Mouse (Mus musculus) hindbrain, embryonic 16.5 days (tissue): ENCODE measurements at regions not wholly inside any gene's neighbourhood (a gene's known extent, or its start where the extent isn't known, plus 50 kb on each side); places are given as distances from the start of the nearest gene placed in this dataset.

ENCODE experiments used
- ATAC-seq: fragments of 200-750 bp; cut with Nextera tagmentation; 2 replicates; pipeline ENCODE4 v1.8.0; 2017; ENCODE audit warnings: moderate TSS enrichment, moderate library complexity
- H3K27ac ChIP-seq: fragments of 300-500 bp; sonication (generic); 2 replicates; pipeline ENCODE4 v1.5.1; 2014; ENCODE audit warnings: low read depth, mild to moderate bottlenecking, control low read depth, low read length, moderate library complexity
- H3K27me3 ChIP-seq: fragments of 300-500 bp; sonication (generic); replicated peaks from 2 replicates; pipeline ENCODE4 v1.6.1; 2014; ENCODE audit warnings: low read length; ENCODE audit not compliant: control insufficient read depth, insufficient read depth
- H3K36me3 ChIP-seq: fragments of 300-500 bp; sonication (generic); 2 replicates; pipeline ENCODE4 v1.6.1; 2014; ENCODE audit warnings: mild to moderate bottlenecking, low read length, moderate library complexity, mixed read lengths; ENCODE audit not compliant: control insufficient read depth, insufficient read depth
- H3K4me1 ChIP-seq: fragments of 300-500 bp; sonication (generic); 2 replicates; pipeline ENCODE4 v1.6.1; 2014; ENCODE audit warnings: low read depth, low read length; ENCODE audit not compliant: control insufficient read depth, insufficient read depth
- H3K4me2 ChIP-seq: fragments of 300-500 bp; sonication (generic); 2 replicates; pipeline ENCODE4 v1.6.1; 2014; ENCODE audit warnings: mild to moderate bottlenecking, low read length, control low read depth, moderate library complexity
- H3K4me3 ChIP-seq: fragments of 300-500 bp; sonication (generic); 2 replicates; pipeline ENCODE4 v1.5.1; 2014; ENCODE audit warnings: mild to moderate bottlenecking, low read length, control low read depth, moderate library complexity
- H3K9ac ChIP-seq: fragments of 300-500 bp; sonication (generic); 2 replicates; pipeline ENCODE4 v1.6.1; 2014; ENCODE audit warnings: low read depth, mild to moderate bottlenecking, control low read depth, low read length, moderate library complexity
- H3K9me3 ChIP-seq: fragments of 300-500 bp; sonication (generic); 2 replicates; pipeline ENCODE4 v1.6.1; 2014; ENCODE audit warnings: mild to moderate bottlenecking, low read length, moderate library complexity; ENCODE audit not compliant: control insufficient read depth
- WGBS: fragments of 180-500 bp; shearing (Covaris S2); extraction: QIAGEN DNeasy Blood & Tissue Kit; methylation state at CpG from one replicate; pipeline ENCODE4 v1.1.7; 2014; 5-methylcytosine and 5-hydroxymethylcytosine counted together

DNA sequence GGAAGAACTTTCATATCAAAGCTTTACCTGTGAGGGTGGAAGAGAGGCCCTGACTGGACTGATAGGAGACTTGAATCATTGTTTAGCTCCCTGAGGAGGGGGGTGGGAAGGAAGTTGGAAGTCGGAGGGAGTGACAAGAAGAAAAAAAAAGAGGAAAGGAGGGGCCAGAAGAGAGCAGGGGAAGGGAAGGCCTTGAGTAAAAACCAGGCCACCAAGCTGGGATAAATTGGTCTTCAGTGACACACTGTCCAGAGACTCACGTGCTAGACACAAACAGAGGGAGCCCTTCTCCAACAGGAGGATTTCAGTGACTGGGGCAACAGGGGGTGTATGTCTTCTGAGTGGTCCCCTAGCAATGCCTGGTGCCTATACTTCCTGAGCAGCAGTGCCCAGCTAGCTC, 172.9 kb downstream of the Dact1 start:
- Histone ChIP-seq H3K4me3 (no peak overlapping the region), H3K27ac (no peak overlapping the region; the same call in 1 of the 2 replicates), H3K9ac (no peak overlapping the region), H3K36me3 (no peaks in the 10 kb centered on the region), H3K27me3 (no peaks in the 10 kb centered on the region), H3K9me3 (no peaks in the 10 kb centered on the region), H3K4me2 (no peak overlapping the region), H3K4me1 (peaks cover 8% of the 10 kb centered on the region)
- ATAC-seq = no peak
- WGBS = 25% methylated on average over 2 of the region's 2 CpGs

DNA sequence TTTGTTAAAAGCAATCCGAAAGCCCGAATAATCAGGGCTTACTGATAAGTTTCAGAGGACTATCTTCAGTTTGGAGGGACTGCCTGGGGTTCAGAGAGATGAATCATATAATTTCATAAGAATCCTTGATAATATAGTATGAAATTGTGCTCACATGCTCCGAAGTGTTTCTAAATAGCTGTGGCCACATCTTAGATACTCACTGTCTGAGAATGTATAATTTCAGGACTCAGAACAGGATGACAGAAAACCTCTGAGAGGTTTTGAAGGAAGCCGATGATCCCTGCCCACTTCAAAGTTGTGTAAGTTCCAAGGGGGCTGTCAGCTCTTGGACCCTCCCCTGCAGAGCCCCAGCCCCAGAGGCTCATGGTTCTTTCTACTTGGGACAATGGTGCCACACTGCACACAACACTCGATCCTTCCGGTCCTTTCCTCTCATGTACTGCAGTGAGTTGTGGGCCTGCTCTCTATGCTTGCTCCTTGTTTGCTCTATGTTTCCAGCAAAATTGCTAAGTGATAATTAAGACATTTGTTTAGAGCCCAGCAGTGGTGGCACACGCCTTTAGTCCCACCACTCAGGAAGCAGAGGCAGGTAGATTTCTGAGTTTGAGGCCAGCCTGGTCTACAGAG, 174.0 kb downstream of the Dact1 start:
- H3K9me3 ChIP-seq = no peaks in the 10 kb centered on the region
- no peak overlapping the region for H3K9ac ChIP-seq
- 90% methylated on average over 7 of the region's 7 CpGs for WGBS
- no peak overlapping the region for H3K4me3 ChIP-seq
- H3K27ac ChIP-seq = no peak overlapping the region
- peaks cover 12% of the 10 kb centered on the region for H3K4me1 ChIP-seq
- H3K4me2 ChIP-seq = no peak overlapping the region
- ATAC-seq = no peak
- no peaks in the 10 kb centered on the region for H3K36me3 ChIP-seq
- no peaks in the 10 kb centered on the region for H3K27me3 ChIP-seq

DNA sequence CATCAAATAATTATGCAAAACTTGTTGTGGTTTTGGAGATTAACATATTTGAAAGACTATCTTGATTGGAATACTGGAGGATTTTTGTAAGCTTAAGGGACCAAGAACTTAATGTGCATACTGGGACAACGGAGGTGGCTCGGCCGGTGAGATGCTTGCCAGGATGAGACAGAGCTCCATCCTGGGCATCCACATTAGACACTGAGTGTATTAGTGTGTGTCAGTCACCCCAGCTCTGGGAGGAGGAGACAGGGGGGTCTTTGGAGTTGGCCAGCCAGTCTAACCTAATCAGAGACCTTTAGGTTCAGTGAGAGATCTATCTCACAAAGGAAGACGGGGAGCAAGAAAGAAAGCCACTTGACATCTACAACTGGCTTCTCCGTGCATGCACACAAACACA, 174.6 kb downstream of the Dact1 start:
- Histone ChIP-seq H3K4me3 (no peak overlapping the region), H3K4me1 (peaks cover 12% of the 10 kb centered on the region), H3K4me2 (no peak overlapping the region), H3K9me3 (no peaks in the 10 kb centered on the region), H3K27me3 (no peaks in the 10 kb centered on the region), H3K27ac (no peak overlapping the region), H3K36me3 (no peaks in the 10 kb centered on the region), H3K9ac (no peak overlapping the region)
- 93% methylated on average over 5 of the region's 5 CpGs for WGBS
- no peak for ATAC-seq

DNA sequence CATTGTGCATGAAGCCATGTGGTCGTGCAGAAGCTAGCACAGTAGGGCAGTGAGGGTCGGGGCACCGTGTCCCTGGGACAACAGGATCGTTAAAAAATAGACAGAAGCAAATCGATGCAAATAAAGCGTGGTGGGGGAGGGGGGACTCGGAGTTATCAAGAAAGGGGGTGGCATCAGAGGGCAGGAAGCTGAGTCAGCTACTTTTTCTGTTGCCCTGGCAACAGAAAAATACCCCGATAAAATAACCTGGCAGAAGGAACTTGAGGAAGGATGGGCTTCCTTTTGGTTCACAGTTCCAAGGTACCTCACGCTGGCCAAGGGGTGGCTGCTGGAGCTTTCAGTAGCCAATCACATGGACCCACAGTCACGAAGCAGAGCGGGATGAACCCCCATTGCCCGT, 176.4 kb downstream of the Dact1 start:
- Histone ChIP-seq H3K4me1 (peaks cover 12% of the 10 kb centered on the region), H3K27me3 (no peaks in the 10 kb centered on the region), H3K9ac (no peak overlapping the region), H3K36me3 (no peaks in the 10 kb centered on the region), H3K4me2 (no peak overlapping the region), H3K9me3 (no peaks in the 10 kb centered on the region), H3K4me3 (no peak overlapping the region), H3K27ac (no peak overlapping the region)
- WGBS = 76% methylated on average over 12 of the region's 12 CpGs
- no peak for ATAC-seq

DNA sequence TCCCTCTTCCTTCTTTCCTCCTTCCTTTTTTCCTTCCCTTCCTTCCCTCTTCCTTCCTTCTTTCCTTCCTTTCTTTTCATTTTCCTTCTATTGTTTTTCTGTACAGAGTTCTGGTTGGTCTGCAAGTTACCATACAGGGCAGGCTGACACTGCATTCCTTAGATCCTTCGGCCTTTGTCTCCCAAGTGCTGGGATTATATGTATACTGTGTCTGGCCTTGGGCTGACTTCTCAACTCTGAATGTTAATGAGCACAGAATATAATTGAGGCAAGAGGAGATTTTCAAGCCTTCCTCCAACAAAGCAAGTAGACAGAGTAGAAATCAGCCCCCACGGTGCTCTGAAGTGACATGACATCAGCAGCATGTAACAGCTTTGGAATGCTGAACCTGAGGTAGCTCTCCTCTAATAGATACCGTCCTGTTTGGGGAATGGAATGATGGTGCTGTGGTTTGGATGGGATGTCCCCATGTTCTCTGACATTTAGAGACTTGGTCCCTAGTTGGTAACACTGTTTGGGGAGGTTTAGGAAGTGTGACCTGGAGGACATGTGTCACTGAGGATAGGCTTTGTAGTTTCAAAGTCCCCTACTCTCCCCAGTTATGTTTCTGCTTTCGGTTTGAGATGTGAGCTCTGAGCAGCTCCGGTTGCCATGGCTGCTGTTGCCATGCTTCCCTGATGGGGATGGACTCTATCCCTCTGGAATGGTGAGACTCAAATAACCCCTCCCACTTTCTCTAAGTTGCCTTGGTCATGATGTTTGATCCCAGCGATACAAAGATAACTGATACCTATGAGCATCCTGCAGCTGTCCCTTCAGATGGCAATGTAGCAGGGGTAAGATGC, 178.1 kb downstream of the Dact1 start:
- Histone ChIP-seq H3K4me2 (no peak overlapping the region), H3K4me1 (peaks cover 5% of the 10 kb centered on the region), H3K36me3 (no peaks in the 10 kb centered on the region), H3K27me3 (no peaks in the 10 kb centered on the region), H3K9ac (no peak overlapping the region), H3K9me3 (no peaks in the 10 kb centered on the region), H3K4me3 (no peak overlapping the region), H3K27ac (no peak overlapping the region)
- 0 out of 2 replicates have a peak, but pooled peaks have one; percentile 52 for ATAC-seq
- WGBS = 41% methylated on average over 6 of the region's 6 CpGs

DNA sequence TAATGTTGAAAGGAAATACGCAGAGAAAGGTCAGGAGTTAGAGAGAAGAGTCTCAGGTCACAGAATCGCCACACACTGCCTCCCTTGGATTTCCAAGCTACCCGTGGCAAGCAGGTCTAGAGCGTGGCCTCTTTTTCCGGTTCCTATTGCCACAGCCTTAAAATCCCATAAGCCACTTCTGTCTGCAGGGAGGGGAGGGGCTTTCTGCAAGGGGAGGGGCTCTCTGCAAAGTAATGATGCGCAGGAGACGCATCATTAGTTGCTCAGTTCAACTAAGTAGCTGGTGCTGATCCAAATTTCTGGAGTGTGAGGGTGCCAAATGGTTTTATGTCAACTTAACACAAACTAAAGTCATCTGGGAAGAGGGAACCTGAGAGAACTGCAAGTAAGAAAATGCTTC, 179.6 kb downstream of the Dact1 start:
- no peak overlapping the region for H3K9ac ChIP-seq
- no peak overlapping the region for H3K27ac ChIP-seq
- no peaks in the 10 kb centered on the region for H3K27me3 ChIP-seq
- WGBS = 87% methylated on average over 7 of the region's 7 CpGs
- H3K36me3 ChIP-seq = no peaks in the 10 kb centered on the region
- no peaks in the 10 kb centered on the region for H3K9me3 ChIP-seq
- no peak overlapping the region for H3K4me3 ChIP-seq
- no peak overlapping the region for H3K4me2 ChIP-seq
- H3K4me1 ChIP-seq = peaks cover 5% of the 10 kb centered on the region
- ATAC-seq = no peak

DNA sequence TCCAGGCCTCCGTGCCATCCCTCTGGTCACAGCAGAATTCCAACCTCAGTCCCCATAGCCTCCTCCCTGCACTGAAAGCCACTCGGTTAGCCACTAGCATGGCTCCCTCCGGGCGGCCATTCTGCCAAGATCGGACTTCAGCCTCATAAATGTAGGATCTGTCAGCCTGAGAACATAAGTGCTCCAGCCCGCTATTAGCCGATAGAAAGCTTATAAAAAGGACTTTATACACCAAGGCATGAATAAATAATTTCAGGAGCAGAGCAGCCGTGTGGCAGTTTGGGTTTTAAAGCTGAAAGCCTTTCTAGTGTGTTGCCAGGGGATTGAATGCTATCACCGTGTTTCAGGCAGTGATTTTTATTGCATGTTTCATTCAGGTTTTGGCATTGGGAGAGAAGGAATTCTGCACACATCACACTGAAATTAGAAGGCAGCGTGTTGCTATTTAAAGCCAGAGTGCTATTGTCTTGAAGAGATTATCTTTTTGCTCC, 185.2 kb downstream of the Dact1 start:
- Histone ChIP-seq H3K27me3 (no peaks in the 10 kb centered on the region), H3K36me3 (no peaks in the 10 kb centered on the region), H3K4me3 (no peak overlapping the region), H3K4me2 (peak overlapping the region; percentile 10; the same call in 1 of the 2 replicates), H3K9me3 (no peaks in the 10 kb centered on the region), H3K9ac (no peak overlapping the region), H3K27ac (peak overlapping the region; percentile 48), H3K4me1 (peaks cover 6% of the 10 kb centered on the region; the same call in 1 of the 2 replicates)
- 36% methylated on average over 10 of the region's 10 CpGs for WGBS
- ATAC-seq = peak; percentile 50; the same call in 1 of the 2 replicates

DNA sequence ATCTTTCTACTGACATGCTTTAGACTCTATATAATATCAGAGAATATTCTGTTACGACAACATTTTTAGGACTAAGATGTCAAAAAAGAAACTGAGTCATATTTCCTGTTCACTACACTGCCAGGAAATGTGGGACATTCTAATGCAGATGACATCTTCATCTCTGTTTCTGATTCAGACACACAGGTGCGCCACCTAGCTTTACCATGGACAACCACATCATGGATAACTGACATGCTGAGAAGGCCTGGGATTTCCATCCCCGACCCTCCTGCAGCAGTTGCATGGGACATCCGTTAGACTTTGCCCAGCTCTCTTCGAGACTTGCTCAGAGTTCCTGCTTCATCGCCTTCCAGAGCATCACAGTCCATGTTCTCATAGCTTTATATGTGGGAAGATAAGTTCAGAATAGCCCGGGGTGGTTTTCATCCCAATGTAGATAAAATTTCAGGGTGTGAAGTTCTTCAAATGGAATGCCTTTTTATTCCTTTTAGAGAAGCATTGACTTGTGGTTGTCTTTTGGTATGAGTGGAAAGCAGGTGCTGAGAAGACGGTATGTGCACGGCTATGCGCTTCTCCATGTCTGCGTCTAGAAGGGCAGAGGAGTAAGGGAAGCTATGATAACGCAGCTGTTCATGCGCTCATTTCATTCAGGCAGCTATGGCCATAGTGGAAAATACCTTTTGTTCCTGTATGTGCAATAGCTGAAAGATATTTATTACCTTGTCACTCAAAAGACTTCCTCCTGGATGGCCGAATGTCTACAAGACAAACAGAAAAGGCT, 188.8 kb downstream of the Dact1 start:
- Histone ChIP-seq H3K4me1 (peaks cover 6% of the 10 kb centered on the region; the same call in 1 of the 2 replicates), H3K9me3 (no peaks in the 10 kb centered on the region), H3K9ac (no peak overlapping the region), H3K27me3 (no peaks in the 10 kb centered on the region), H3K36me3 (no peaks in the 10 kb centered on the region), H3K27ac (no peak overlapping the region), H3K4me3 (no peak overlapping the region), H3K4me2 (no peak overlapping the region)
- 77% methylated on average over 14 of the region's 14 CpGs for WGBS
- ATAC-seq = no peak
